Mouse (Mus musculus) layer of hippocampus, adult 9-11 months (tissue): ENCODE results near the gene Mbnl2.

Experiments used
- DNase-seq: peaks from one replicate; pipeline ENCODE4 v3.0.0; 2022

The Mbnl2 gene

DNA sequence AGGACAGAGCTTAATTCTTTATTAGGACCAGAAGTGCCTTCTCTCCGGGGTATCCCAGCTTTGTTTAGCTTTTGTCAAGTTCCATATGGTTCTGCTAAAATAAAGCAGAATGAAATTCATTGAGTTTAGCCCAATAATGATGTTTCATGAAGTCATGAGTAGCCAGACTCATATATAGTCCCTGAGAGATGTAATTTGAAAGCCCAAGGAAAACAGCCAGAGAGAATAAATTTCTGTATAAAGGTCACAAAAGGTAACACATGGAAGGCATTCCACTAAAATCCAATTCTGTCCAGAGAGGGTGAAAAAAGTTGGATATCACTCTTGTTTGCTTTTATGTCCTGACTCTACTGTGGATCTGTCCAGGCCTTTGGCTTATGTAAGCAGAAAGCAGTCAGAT lies 159.4 kb downstream of the Mbnl2 start:
- no peak for DNase-seq

DNA sequence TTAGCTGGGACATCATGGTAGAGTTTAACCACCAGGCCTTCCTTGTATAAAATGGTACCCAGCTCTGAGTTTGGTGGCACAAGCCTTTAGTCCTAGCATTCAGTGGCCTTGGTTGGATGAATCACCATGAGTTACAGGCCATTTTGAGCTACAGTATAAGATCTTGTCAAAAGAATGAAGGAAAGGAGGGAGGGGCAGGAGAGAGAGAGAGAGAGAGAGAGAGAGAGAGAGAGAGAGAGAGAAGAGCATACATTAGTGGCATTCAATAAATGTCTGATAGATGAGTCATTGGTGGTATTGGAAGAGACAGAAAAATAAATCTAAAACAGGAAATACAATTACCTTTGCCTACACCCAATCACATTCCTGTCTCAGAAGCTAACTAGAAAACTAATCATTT lies 165.2 kb downstream of the Mbnl2 start:
- DNase-seq, result no peak

- DNase-seq, result no peak
Measured at GRCm38 (mm10) chr14:120441256-120441655, 165.8 kb downstream of the Mbnl2 start.

GRCm38 (mm10) chr14:120441836-120442235 lies 166.4 kb downstream of the Mbnl2 start:
- no peak for DNase-seq

- no peak for DNase-seq
Measured at GRCm38 (mm10) chr14:120454221-120454620, 178.8 kb downstream of the Mbnl2 start.

GRCm38 (mm10) chr14:120463938-120464727 lies 188.7 kb downstream of the Mbnl2 start:
- no peak for DNase-seq

DNA sequence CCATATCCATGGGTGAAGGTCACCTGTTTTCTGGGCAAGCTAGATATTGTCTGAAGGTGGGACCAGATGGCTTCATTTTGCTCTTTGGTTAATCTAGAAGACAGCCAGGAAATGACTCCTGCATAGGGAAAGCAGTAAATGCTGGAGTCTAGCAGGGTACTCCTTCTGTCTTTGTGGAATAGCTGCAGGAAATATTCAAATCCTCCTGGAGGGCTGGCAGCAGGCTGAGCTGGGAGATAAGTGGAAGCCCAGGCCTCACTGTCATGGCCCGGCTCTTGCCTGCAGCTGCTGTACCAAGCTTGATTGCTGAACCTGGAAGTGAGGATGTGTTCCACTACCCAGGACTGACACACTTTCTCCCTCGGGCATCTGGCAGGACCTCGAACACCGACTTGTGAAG lies 191.3 kb downstream of the Mbnl2 start:
- no peak for DNase-seq

DNA sequence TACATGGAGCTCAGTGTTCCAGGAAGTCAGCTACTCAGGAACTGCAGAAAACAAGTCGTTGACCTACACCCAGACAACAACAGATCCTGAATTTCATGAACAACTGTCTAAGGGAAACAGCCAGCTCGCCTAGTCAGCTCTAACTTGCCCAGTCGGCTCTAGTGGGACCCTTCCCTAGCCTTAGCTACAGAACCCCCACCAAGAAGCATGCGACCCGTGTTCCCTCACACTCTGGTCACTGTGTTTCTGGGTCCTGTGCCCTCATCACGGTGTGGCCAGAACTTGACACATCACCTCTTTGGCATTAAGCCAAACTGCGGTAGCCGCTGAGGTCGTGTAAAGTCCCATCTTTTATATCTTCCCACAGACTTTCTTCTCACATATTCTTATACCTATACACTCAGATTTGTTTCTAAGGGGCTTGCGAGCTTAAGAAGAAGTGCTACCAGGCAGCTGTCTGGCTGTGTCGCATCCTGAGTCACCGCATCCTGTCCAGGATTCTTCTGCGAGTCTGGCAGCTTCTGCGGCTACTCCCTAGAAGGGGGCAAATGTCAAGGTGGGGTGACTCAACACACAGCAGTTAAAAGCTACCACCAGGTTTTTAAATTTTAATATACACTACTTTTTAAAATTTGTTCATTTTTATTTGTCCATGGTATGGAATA lies 193.8 kb downstream of the Mbnl2 start:
- no peak for DNase-seq

DNA sequence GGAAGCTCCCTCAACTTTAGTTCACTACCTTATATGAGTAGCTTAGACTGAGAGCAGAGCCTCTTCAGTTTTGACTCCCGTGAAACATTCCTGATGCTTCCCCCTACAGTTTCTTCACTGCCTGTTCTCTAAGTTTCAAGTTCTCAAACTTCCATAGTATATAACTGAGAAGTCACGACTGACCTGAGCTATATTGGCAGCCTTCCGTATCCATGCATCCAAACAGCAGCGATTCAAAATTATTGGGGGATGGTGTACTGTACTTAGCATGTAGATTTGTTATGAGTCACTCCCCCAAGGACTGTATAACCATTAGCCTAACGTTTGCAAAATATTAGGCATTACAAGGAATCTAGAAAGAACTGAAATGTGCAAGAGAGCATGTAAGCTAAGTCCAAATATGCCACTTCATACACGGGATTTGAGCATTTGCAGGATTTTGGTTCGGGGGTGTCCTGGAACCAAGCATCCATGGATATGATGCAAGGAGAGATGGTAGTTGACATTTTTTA lies 200.8 kb downstream of the Mbnl2 start:
- no peak for DNase-seq

DNA sequence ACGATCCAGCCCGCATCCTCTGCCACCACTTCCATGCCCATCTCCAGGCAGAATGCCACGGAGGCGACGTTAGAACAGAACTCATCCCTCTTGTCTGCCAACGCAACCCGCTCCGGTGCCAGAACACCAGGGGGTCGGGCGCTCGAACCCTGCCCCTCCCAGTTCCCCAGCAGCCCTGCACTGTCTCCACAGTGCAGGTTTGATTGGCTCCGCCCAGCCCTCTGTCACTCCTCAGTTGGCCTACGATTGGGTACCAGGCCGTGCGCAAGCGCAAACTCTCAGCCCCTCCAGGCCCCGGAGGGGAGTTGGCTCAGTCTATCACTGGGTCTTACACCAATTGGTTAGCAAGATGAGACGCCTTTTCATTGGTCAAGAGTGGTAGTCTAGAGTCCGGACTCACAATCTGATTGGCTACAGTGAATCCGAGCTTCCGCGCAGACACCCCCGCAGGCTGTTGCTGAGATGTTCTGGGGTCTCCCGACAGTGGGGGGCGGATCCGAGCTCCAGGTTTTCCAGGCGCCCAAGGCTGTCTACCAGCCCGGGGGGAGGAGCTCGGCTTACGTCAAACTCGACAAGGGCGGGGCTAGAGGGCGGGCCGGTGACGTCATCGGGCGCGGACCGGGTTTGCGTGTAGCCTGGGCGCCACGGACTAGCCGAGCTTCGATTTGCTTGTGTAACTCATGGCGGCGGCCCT lies 202.0 kb downstream of the Mbnl2 start:
- DNase-seq, result peak; percentile 100

GRCm38 (mm10) chr14:120477982-120478568 lies 202.6 kb downstream of the Mbnl2 start, which contains the start of gene Rap2a:
Rap2a (plus strand) TSS chr14:120478444.
- DNase-seq, result peak; percentile 98

DNA sequence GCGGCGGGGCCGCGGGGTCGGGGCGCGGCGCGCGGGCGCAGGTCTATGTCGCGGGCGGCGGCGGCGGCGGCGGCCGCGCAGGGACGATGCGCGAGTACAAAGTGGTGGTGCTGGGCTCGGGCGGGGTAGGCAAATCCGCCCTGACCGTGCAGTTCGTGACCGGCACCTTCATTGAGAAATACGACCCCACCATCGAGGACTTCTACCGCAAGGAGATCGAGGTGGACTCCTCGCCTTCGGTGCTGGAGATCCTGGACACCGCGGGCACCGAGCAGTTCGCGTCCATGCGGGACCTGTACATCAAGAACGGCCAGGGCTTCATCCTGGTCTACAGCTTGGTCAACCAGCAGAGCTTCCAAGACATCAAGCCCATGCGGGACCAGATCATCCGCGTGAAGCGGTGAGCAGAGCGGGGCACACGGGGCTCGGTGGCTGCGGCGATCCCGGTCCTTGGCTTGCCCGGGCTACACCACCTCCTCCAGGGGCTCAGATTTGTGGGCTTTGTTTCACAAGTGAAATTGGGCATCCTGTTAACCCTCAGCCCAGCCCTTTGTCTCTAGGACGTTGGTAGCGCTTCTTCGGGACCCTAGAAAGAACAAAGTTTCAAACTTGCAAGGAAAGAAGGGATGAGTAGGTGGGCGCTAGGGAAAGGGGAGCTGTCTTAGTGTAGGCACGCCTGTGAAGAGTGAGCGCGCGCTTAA lies 203.3 kb downstream of the Mbnl2 start:
- peak; percentile 42 for DNase-seq

- DNase-seq, result no peak
Measured at GRCm38 (mm10) chr14:120480341-120480900, 205.0 kb downstream of the Mbnl2 start.

DNA sequence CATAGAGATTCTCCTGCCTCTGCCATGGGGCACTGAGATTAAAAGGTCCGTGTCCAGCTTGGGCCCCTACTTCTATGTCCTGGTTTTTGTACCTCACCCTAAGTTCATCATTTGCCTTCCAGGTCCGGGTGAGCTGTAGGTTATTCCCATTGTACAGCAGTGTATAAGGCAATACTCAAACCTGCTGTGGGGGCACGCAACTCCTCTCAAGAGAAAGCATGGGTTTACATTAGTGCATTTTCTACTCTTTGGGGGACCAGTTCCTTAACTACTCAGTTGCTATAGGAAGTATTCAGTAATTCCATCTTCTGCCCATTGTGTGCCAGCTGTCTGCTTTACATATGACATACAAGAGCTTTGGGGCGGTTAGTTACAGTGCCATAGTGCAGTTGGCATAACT lies 205.5 kb downstream of the Mbnl2 start:
- DNase-seq, result no peak
